Mouse (Mus musculus) midbrain, embryonic 16.5 days (tissue): ENCODE measurements at regions not wholly inside any gene's neighbourhood (a gene's known extent, or its start where the extent isn't known, plus 50 kb on each side); places are given as distances from the start of the nearest gene placed in this dataset.

Experiments used
- ATAC-seq: fragments of 200-750 bp; cut with Nextera tagmentation; 2 replicates; pipeline ENCODE4 v1.8.0; 2017; ENCODE audit warnings: moderate TSS enrichment
- H3K27ac ChIP-seq: fragments of 300-500 bp; sonication (generic); 2 replicates; pipeline ENCODE4 v1.5.1; 2014; ENCODE audit warnings: mild to moderate bottlenecking, low read length, mixed read lengths
- H3K27me3 ChIP-seq: fragments of 300-500 bp; sonication (generic); 2 replicates; pipeline ENCODE4 v1.6.1; 2014; ENCODE audit warnings: low read depth, low read length, mixed read lengths; ENCODE audit not compliant: control insufficient read depth, insufficient read depth
- H3K36me3 ChIP-seq: fragments of 300-500 bp; sonication (generic); 2 replicates; pipeline ENCODE4 v1.6.1; 2014; ENCODE audit warnings: mild to moderate bottlenecking, low read length, moderate library complexity, mixed read lengths; ENCODE audit not compliant: control insufficient read depth, insufficient read depth
- H3K4me1 ChIP-seq: fragments of 300-500 bp; sonication (generic); 2 replicates; pipeline ENCODE4 v1.6.1; 2014; ENCODE audit warnings: mild to moderate bottlenecking, low read length, mixed read lengths; ENCODE audit not compliant: control insufficient read depth, insufficient read depth
- H3K4me2 ChIP-seq: fragments of 300-500 bp; sonication (generic); 2 replicates; pipeline ENCODE4 v1.6.1; 2014; ENCODE audit warnings: mild to moderate bottlenecking, low read length, mixed read lengths
- H3K4me3 ChIP-seq: fragments of 300-500 bp; sonication (generic); 2 replicates; pipeline ENCODE4 v1.5.1; 2014; ENCODE audit warnings: low read depth, mild to moderate bottlenecking, low read length, moderate library complexity, mixed read lengths
- H3K9ac ChIP-seq: fragments of 300-500 bp; sonication (generic); 2 replicates; pipeline ENCODE4 v1.6.1; 2014; ENCODE audit warnings: low read depth, low read length, mixed read lengths
- H3K9me3 ChIP-seq: fragments of 300-500 bp; sonication (generic); replicated peaks from 2 replicates; pipeline ENCODE4 v1.6.1; 2014; ENCODE audit warnings: mild to moderate bottlenecking, low read length, mixed read lengths; ENCODE audit not compliant: control insufficient read depth, poor library complexity, severe bottlenecking
- WGBS: fragments of 180-500 bp; shearing (Covaris S2); extraction: QIAGEN DNeasy Blood & Tissue Kit; methylation state at CpG from one replicate; pipeline ENCODE4 v1.1.7; 2014; 5-methylcytosine and 5-hydroxymethylcytosine counted together

DNA sequence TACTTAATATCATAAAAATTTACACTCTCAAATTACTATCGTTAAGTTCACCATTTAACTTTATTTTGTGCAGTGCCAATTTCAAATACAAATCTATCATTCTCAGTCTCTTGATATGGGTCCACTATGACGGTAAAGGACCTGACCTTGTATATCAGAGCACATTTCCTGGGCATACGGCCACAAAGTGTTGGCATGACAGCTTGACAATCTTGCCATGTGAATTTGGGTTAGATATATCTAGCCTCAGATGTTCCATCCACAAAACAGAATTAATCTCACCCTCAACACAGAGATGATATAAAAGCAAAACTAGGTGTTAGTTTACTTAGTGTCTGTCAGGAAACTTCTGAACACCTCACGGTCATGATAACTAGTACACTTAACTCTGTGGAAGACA, 120.8 kb downstream of the Ankrd50 start:
- Histone ChIP-seq H3K4me2 (no peak overlapping the region), H3K27ac (no peak overlapping the region), H3K9me3 (no peaks in the 10 kb centered on the region), H3K27me3 (no peaks in the 10 kb centered on the region), H3K36me3 (no peaks in the 10 kb centered on the region), H3K4me3 (no peak overlapping the region), H3K4me1 (peaks cover 5% of the 10 kb centered on the region; the same call in 1 of the 2 replicates), H3K9ac (no peak overlapping the region)
- no peak for ATAC-seq
- WGBS: 97% methylated on average over 4 of the region's 4 CpGs

GRCm38 (mm10) chr3:38361411-38361810, 123.2 kb downstream of the Ankrd50 start:
- ATAC-seq: no peak
- 83% methylated on average over 4 of the region's 4 CpGs for WGBS
- H3K36me3 ChIP-seq: no peaks in the 10 kb centered on the region
- H3K9me3 ChIP-seq: no peaks in the 10 kb centered on the region
- no peak overlapping the region for H3K4me3 ChIP-seq
- H3K9ac ChIP-seq: no peak overlapping the region
- peaks cover 10% of the 10 kb centered on the region; the same call in 1 of the 2 replicates for H3K4me1 ChIP-seq
- H3K27me3 ChIP-seq: no peaks in the 10 kb centered on the region
- H3K4me2 ChIP-seq: no peak overlapping the region
- H3K27ac ChIP-seq: no peak overlapping the region

GRCm38 (mm10) chr3:38360974-38361373, 123.7 kb downstream of the Ankrd50 start:
- ATAC-seq: no peak
- Histone ChIP-seq H3K4me1 (peaks cover 10% of the 10 kb centered on the region; the same call in 1 of the 2 replicates), H3K27ac (no peak overlapping the region; the same call in 1 of the 2 replicates), H3K4me2 (no peak overlapping the region), H3K27me3 (no peaks in the 10 kb centered on the region), H3K36me3 (no peaks in the 10 kb centered on the region), H3K4me3 (no peak overlapping the region), H3K9me3 (no peaks in the 10 kb centered on the region), H3K9ac (no peak overlapping the region)
- WGBS: 56% methylated on average over 5 of the region's 5 CpGs

GRCm38 (mm10) chr3:38360421-38360921, 124.2 kb downstream of the Ankrd50 start:
- peaks cover 10% of the 10 kb centered on the region; the same call in 1 of the 2 replicates for H3K4me1 ChIP-seq
- H3K4me3 ChIP-seq: no peak overlapping the region
- H3K4me2 ChIP-seq: no peak overlapping the region
- H3K9ac ChIP-seq: no peak overlapping the region
- no peak overlapping the region; the same call in 1 of the 2 replicates for H3K27ac ChIP-seq
- 36% methylated on average over 3 of the region's 3 CpGs for WGBS
- ATAC-seq: no peak
- H3K36me3 ChIP-seq: no peaks in the 10 kb centered on the region
- no peaks in the 10 kb centered on the region for H3K27me3 ChIP-seq
- H3K9me3 ChIP-seq: no peaks in the 10 kb centered on the region

DNA sequence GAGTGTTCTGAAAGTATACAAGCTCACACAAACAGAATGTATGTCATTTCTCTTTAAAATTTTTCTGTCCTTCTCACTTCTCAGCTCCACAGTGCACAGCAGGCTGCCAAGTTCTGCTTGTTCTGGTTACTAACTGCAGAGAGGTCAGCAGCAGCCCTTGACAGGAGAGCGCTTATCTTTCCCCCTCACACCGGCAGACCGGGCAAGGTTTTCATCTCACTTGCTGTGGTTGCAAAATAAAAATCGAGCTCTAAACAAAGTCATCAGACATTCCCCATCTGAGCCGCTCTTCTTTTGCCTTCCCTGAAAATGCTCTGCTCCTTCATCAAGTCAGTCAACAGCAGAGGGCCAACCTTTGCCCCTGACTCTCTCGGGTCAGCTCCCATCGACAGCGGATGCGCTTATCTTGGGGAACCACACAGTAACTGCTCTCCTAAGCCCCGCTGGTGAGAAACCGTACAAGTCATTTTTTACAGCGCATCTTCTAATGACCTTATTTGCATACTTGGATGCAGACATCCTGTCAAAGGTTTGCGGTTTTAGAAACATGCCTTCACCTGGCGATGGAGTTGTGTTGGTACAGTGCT, 126.6 kb downstream of the Ankrd50 start:
- no peaks in the 10 kb centered on the region for H3K36me3 ChIP-seq
- no peak overlapping the region for H3K27ac ChIP-seq
- H3K4me3 ChIP-seq: no peak overlapping the region
- no peaks in the 10 kb centered on the region for H3K9me3 ChIP-seq
- no peak for ATAC-seq
- peak overlapping the region; percentile 14; the same call in 1 of the 2 replicates for H3K4me2 ChIP-seq
- no peak overlapping the region for H3K9ac ChIP-seq
- H3K4me1 ChIP-seq: peaks cover 10% of the 10 kb centered on the region; the same call in 1 of the 2 replicates
- no peaks in the 10 kb centered on the region for H3K27me3 ChIP-seq
- WGBS: 43% methylated on average over 14 of the region's 14 CpGs

- H3K4me2 ChIP-seq: no peak overlapping the region
- H3K9me3 ChIP-seq: no peaks in the 10 kb centered on the region
- H3K9ac ChIP-seq: no peak overlapping the region
- WGBS: 23% methylated on average over 2 of the region's 2 CpGs
- no peak for ATAC-seq
- H3K27me3 ChIP-seq: no peaks in the 10 kb centered on the region
- H3K36me3 ChIP-seq: no peaks in the 10 kb centered on the region
- no peak overlapping the region for H3K27ac ChIP-seq
- no peak overlapping the region for H3K4me3 ChIP-seq
- no peaks in the 10 kb centered on the region for H3K4me1 ChIP-seq
Measured at GRCm38 (mm10) chr3:38344283-38344682, 140.4 kb downstream of the Ankrd50 start.

GRCm38 (mm10) chr3:38341666-38342065, 143.0 kb downstream of the Ankrd50 start:
- ATAC-seq: no peak

GRCm38 (mm10) chr3:38333321-38333910, 151.2 kb downstream of the Ankrd50 start:
- no peak for ATAC-seq
- H3K9me3 ChIP-seq: no peaks in the 10 kb centered on the region
- no peaks in the 10 kb centered on the region for H3K36me3 ChIP-seq
- no peak overlapping the region for H3K4me2 ChIP-seq
- H3K27ac ChIP-seq: no peak overlapping the region
- WGBS: 83% methylated on average over 3 of the region's 3 CpGs
- no peaks in the 10 kb centered on the region for H3K4me1 ChIP-seq
- H3K9ac ChIP-seq: no peak overlapping the region
- no peaks in the 10 kb centered on the region for H3K27me3 ChIP-seq
- H3K4me3 ChIP-seq: no peak overlapping the region

More at GRCm38 (mm10) chr3:38341666-38342065, 143.0 kb downstream of the Ankrd50 start:
- no peak overlapping the region for H3K4me2 ChIP-seq
- no peaks in the 10 kb centered on the region for H3K36me3 ChIP-seq
- no peaks in the 10 kb centered on the region for H3K27me3 ChIP-seq
- H3K9me3 ChIP-seq: no peaks in the 10 kb centered on the region
- H3K4me3 ChIP-seq: no peak overlapping the region
- H3K9ac ChIP-seq: no peak overlapping the region
- 90% methylated on average over 1 of the region's 1 CpGs for WGBS
- no peaks in the 10 kb centered on the region for H3K4me1 ChIP-seq
- H3K27ac ChIP-seq: no peak overlapping the region

DNA sequence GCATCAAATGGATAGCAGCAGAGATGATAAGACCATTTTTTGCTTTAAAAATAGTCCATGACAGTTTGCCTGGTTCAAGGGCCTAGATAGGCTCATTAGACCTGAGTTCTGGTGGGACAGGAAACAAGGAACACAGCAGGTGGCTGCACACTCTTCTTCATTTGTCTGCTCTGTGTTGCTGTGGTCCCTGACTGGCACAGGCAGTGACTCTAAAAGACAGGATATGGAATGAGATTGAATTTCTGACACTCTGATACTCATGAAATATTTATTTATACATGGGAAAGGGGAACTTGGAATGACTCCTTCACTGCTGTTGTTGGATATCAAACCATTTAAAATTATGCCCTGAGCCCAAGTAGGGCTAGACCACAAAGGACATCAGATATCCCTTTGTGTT, 153.5 kb downstream of the Ankrd50 start:
- no peak overlapping the region for H3K9ac ChIP-seq
- ATAC-seq: no peak
- no peaks in the 10 kb centered on the region for H3K4me1 ChIP-seq
- no peaks in the 10 kb centered on the region for H3K36me3 ChIP-seq
- no peak overlapping the region for H3K27ac ChIP-seq
- H3K27me3 ChIP-seq: no peaks in the 10 kb centered on the region
- no peaks in the 10 kb centered on the region for H3K9me3 ChIP-seq
- H3K4me2 ChIP-seq: no peak overlapping the region
- no peak overlapping the region for H3K4me3 ChIP-seq
